Mouse (Mus musculus) G1E (cell line): ENCODE measurements around the gene Lrrc42.

Experiments used
- CTCF ChIP-seq: IDR thresholded peaks from 2 replicates; pipeline ENCODE4 v1.5.1; 2012; ENCODE audit warnings: low read depth, low read length, inconsistent platforms, mixed read lengths
- GATA1 ChIP-seq: IDR thresholded peaks from 2 replicates; pipeline ENCODE4 v1.6.1; 2012; ENCODE audit warnings: borderline replicate concordance, low read length, inconsistent platforms, mixed read lengths
- TAL1 ChIP-seq: conservative IDR thresholded peaks from 2 replicates; pipeline ENCODE4 v1.6.1; 2012; ENCODE audit warnings: low read depth, low read length, inconsistent platforms, mixed read lengths

- TF ChIP-seq GATA1: no peak
- no peak for TF ChIP-seq CTCF
- TF ChIP-seq TAL1: no peak
Observed at GRCm38 (mm10) chr4:107198072-107198471, 55.3 kb downstream of the Lrrc42 start.
